Mouse (Mus musculus) hindbrain, embryonic 12.5 days (tissue): ENCODE measurements around the gene Slc22a4. TPM values are rescaled to one million over a fixed set of nuclear protein-coding genes. Genes with fewer than 3 reads are reported as not detected.
"Not testable (repeated sequence)": the region's sequence is repeated elsewhere in the genome, so short reads cannot be mapped to it uniquely, and the experiment has no call there.

Experiments
- ATAC-seq: fragments of 200-750 bp; cut with Nextera tagmentation; 2 replicates; pipeline ENCODE4 v1.8.0; 2017; ENCODE audit warnings: moderate TSS enrichment; ENCODE audit not compliant: low FRiP score
- H3K27ac ChIP-seq: fragments of 300-500 bp; sonication (generic); 2 replicates; pipeline ENCODE4 v1.5.1; 2016; ENCODE audit warnings: mild to moderate bottlenecking
- H3K27me3 ChIP-seq: fragments of 300-500 bp; sonication (generic); 2 replicates; pipeline ENCODE4 v1.6.1; 2016; ENCODE audit warnings: mild to moderate bottlenecking
- H3K36me3 ChIP-seq: fragments of 300-500 bp; sonication (generic); 2 replicates; pipeline ENCODE4 v1.6.1; 2016; ENCODE audit warnings: mild to moderate bottlenecking
- H3K4me1 ChIP-seq: fragments of 300-500 bp; sonication (generic); 2 replicates; pipeline ENCODE4 v1.6.1; 2016
- H3K4me2 ChIP-seq: fragments of 300-500 bp; sonication (generic); replicated peaks from 2 replicates; pipeline ENCODE4 v1.6.1; 2016; ENCODE audit warnings: mild to moderate bottlenecking
- H3K4me3 ChIP-seq: fragments of 300-500 bp; sonication (generic); 2 replicates; pipeline ENCODE4 v1.5.1; 2016; ENCODE audit warnings: mild to moderate bottlenecking
- H3K9ac ChIP-seq: fragments of 300-500 bp; sonication (generic); 2 replicates; pipeline ENCODE4 v1.6.1; 2016; ENCODE audit warnings: mild to moderate bottlenecking, moderate library complexity
- H3K9me3 ChIP-seq: fragments of 300-500 bp; sonication (generic); replicated peaks from 2 replicates; pipeline ENCODE4 v1.6.1; 2016; ENCODE audit warnings: mild to moderate bottlenecking
- WGBS: fragments of 180-500 bp; shearing (Covaris S2); methylation state at CpG from one replicate; pipeline ENCODE4 v1.1.7; 2016; 5-methylcytosine and 5-hydroxymethylcytosine counted together
- polyA plus RNA-seq: library from polyadenylated mRNA; unstranded; fragments of >200 nt; fragmentation: Nextera tagmentation; extraction: Ambion mirVana; gene quantifications from 2 replicates; pipeline ENCODE4 v1.2.1, GENCODE M21; 2016

Gene Slc22a4
- polyA plus RNA-seq, 1 experiment from 2014 or later: 1.3 TPM

- 77% methylated on average over 4 of the region's 4 CpGs for WGBS
- Histone ChIP-seq H3K36me3 (no peaks in the 10 kb centered on the region), H3K4me2 (no peak overlapping the region), H3K9ac (no peak overlapping the region), H3K27me3 (no peaks in the 10 kb centered on the region), H3K27ac (no peak overlapping the region), H3K9me3 (no peaks in the 10 kb centered on the region), H3K4me1 (no peaks in the 10 kb centered on the region), H3K4me3 (no peak overlapping the region)
- ATAC-seq: no peak
Observed at GRCm38 (mm10) chr11:54017596-54017995, 10.3 kb downstream of the Slc22a4 start.

- Histone ChIP-seq H3K4me3 (no peak overlapping the region), H3K27ac (no peak overlapping the region), H3K4me2 (no peak overlapping the region), H3K27me3 (no peaks in the 10 kb centered on the region), H3K36me3 (no peaks in the 10 kb centered on the region), H3K9ac (no peak overlapping the region), H3K4me1 (no peaks in the 10 kb centered on the region), H3K9me3 (no peaks in the 10 kb centered on the region)
- ATAC-seq: no peak
- 78% methylated on average over 8 of the region's 8 CpGs for WGBS
Observed at GRCm38 (mm10) chr11:54016051-54016450, 11.8 kb downstream of the Slc22a4 start.

GRCm38 (mm10) chr11:54012961-54013360, 14.9 kb downstream of the Slc22a4 start:
- Histone ChIP-seq H3K9ac (no peak overlapping the region), H3K27ac (no peak overlapping the region), H3K27me3 (no peaks in the 10 kb centered on the region), H3K4me1 (no peaks in the 10 kb centered on the region), H3K36me3 (no peaks in the 10 kb centered on the region), H3K9me3 (no peaks in the 10 kb centered on the region), H3K4me2 (no peak overlapping the region), H3K4me3 (no peak overlapping the region)
- no peak for ATAC-seq
- 82% methylated on average over 5 of the region's 5 CpGs for WGBS

GRCm38 (mm10) chr11:54011255-54011654, 16.6 kb downstream of the Slc22a4 start:
- WGBS: 91% methylated on average over 2 of the region's 2 CpGs
- Histone ChIP-seq H3K9ac (no peak overlapping the region), H3K9me3 (no peaks in the 10 kb centered on the region), H3K4me3 (no peak overlapping the region), H3K27ac (no peak overlapping the region), H3K27me3 (no peaks in the 10 kb centered on the region), H3K4me1 (no peaks in the 10 kb centered on the region), H3K4me2 (no peak overlapping the region), H3K36me3 (no peaks in the 10 kb centered on the region)
- ATAC-seq: no peak

DNA sequence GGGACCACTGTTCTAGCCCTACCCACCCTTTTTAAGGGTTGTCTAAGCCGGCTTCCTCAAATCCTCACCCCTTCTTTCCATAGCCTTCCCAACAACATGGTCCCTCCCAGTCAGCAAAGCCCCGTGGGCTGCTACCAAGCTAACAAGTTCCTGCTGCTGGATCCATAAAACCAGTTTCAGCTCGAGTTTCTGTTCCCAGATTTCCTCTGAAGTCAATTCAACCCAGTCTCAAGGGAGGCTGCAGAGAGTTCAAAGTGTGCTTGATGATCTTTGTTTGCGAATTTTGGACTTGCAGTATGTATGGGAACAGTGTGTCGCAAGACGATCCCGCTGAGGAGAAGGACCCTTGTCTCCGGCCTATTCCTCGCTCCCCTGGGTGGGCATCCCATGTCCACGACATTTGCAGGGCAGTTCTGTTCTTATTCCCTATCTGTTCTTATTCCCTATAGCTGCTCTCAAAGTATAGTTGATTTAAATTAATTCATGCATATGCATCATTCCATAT, 19.4 kb downstream of the Slc22a4 start:
- Histone ChIP-seq H3K4me3 (no peak overlapping the region), H3K36me3 (no peaks in the 10 kb centered on the region), H3K9me3 (no peaks in the 10 kb centered on the region), H3K4me2 (no peak overlapping the region), H3K9ac (no peak overlapping the region), H3K4me1 (no peaks in the 10 kb centered on the region), H3K27ac (no peak overlapping the region), H3K27me3 (no peaks in the 10 kb centered on the region)
- ATAC-seq: no peak
- WGBS: 75% methylated on average over 10 of the region's 10 CpGs

- no peak overlapping the region for H3K4me2 ChIP-seq
- H3K9me3 ChIP-seq: no peaks in the 10 kb centered on the region
- 86% methylated on average over 11 of the region's 11 CpGs for WGBS
- no peaks in the 10 kb centered on the region for H3K36me3 ChIP-seq
- 0 out of 2 replicates have a peak, but pooled peaks cover 2% of the 10 kb centered on the region for H3K4me1 ChIP-seq
- no peak for ATAC-seq
- H3K27ac ChIP-seq: no peak overlapping the region
- no peak overlapping the region for H3K4me3 ChIP-seq
- no peak overlapping the region for H3K9ac ChIP-seq
- no peaks in the 10 kb centered on the region for H3K27me3 ChIP-seq
Observed at GRCm38 (mm10) chr11:54007717-54008116, 20.2 kb downstream of the Slc22a4 start.

GRCm38 (mm10) chr11:54006901-54007300, 21.0 kb downstream of the Slc22a4 start:
- no peak overlapping the region for H3K27ac ChIP-seq
- H3K4me3 ChIP-seq: no peak overlapping the region
- no peak for ATAC-seq
- WGBS: 85% methylated on average over 4 of the region's 4 CpGs
- peaks cover 6% of the 10 kb centered on the region; the same call in 1 of the 2 replicates for H3K4me1 ChIP-seq
- H3K36me3 ChIP-seq: no peaks in the 10 kb centered on the region
- H3K27me3 ChIP-seq: no peaks in the 10 kb centered on the region
- no peak overlapping the region for H3K4me2 ChIP-seq
- no peak overlapping the region for H3K9ac ChIP-seq
- no peaks in the 10 kb centered on the region for H3K9me3 ChIP-seq

GRCm38 (mm10) chr11:54006362-54006761, 21.5 kb downstream of the Slc22a4 start:
- H3K4me3 ChIP-seq, H3K4me2 ChIP-seq, H3K9ac ChIP-seq, H3K27me3 ChIP-seq, ATAC-seq, H3K36me3 ChIP-seq, H3K4me1 ChIP-seq, H3K27ac ChIP-seq, H3K9me3 ChIP-seq: not testable (repeated sequence)
- WGBS: 83% methylated on average over 5 of the region's 5 CpGs

GRCm38 (mm10) chr11:54004734-54005133, 23.2 kb downstream of the Slc22a4 start:
- H3K9ac ChIP-seq: no peak overlapping the region
- 82% methylated on average over 3 of the region's 3 CpGs for WGBS
- H3K27me3 ChIP-seq: no peaks in the 10 kb centered on the region
- H3K4me3 ChIP-seq: no peak overlapping the region
- H3K27ac ChIP-seq: no peak overlapping the region
- peaks cover 6% of the 10 kb centered on the region; the same call in 1 of the 2 replicates for H3K4me1 ChIP-seq
- no peak for ATAC-seq
- no peaks in the 10 kb centered on the region for H3K9me3 ChIP-seq
- H3K4me2 ChIP-seq: no peak overlapping the region
- no peaks in the 10 kb centered on the region for H3K36me3 ChIP-seq

DNA sequence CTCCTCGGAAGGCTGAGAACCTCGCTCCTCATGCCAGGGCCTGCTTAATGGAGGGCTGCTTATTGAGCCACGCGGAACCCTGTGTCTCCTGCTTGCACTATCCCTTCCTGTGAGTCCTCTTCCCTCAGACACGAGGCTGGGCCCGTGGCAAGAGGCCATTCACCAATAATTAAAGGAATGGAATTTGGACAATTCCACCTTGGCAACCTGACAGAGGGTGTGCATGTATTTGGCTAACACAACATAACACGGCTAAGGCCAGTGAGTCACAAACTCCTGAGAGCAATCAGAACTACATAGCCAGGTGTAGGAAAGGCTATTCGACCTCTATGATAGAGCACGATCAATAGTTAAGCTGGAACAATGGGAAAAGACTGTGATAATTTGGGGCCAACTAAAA, 23.7 kb downstream of the Slc22a4 start:
- Histone ChIP-seq H3K9ac (no peak overlapping the region), H3K27me3 (no peaks in the 10 kb centered on the region), H3K4me1 (peaks cover 6% of the 10 kb centered on the region; the same call in 1 of the 2 replicates), H3K36me3 (no peaks in the 10 kb centered on the region), H3K27ac (no peak overlapping the region), H3K4me2 (no peak overlapping the region), H3K4me3 (no peak overlapping the region), H3K9me3 (no peaks in the 10 kb centered on the region)
- WGBS: 87% methylated on average over 9 of the region's 9 CpGs
- ATAC-seq: no peak

DNA sequence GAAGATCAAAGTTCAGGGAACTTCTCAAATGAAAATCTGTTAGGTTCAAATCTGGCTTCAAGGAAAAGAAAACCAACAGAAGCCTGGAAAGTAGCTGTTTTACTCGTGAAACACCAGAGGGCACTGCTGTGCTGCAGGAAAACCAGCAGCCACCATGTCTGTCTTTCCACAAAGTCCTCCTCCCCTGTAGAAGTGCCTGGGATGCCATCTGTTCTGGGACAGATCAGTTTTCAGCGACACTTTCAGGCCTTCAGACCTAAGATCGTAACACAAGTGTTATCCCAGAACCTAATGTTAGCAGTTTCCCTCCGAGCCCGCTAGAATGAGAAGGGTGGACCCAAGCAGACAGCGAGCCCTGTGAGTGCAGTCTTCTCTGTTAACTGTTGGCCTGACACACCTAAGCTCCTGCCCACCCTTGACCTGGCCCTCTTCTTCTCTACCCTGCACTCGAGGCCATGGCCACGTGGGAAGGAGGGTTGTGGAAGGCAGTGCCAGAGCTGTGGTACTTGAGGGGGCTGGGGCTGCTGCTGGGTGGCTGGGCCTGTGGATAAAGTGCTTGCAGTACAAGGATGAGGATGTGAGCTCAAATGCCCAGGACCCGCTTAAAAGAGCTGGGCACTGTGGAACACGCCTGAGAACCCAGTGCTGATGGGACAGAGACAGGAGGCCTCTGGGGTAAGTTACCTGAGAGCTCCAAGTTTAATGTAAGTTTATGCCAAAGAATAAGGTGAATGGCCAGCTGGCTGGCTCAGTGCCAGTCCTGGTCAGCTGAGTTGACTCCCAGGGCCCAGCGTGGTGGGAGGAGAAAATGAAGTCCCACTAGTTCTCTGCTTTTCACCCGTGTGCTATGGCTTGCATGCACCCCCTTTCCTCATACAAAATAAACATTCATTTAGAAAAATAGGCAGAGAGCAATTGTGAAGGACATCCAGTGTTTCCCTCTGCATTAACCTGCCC, 24.9 kb downstream of the Slc22a4 start:
- 49% methylated on average over 12 of the region's 12 CpGs for WGBS
- not testable (repeated sequence) for H3K4me1 ChIP-seq, ATAC-seq, H3K4me2 ChIP-seq, H3K27me3 ChIP-seq, H3K9me3 ChIP-seq, H3K4me3 ChIP-seq, H3K9ac ChIP-seq, H3K27ac ChIP-seq, H3K36me3 ChIP-seq

- Histone ChIP-seq H3K4me3 (no peak overlapping the region), H3K9me3 (no peaks in the 10 kb centered on the region), H3K9ac (no peak overlapping the region), H3K4me1 (peaks cover 6% of the 10 kb centered on the region; the same call in 1 of the 2 replicates), H3K36me3 (no peaks in the 10 kb centered on the region), H3K27me3 (no peaks in the 10 kb centered on the region), H3K4me2 (no peak overlapping the region), H3K27ac (no peak overlapping the region)
- 8% methylated on average over 5 of the region's 5 CpGs for whole genome bisulfite sequencing
- ATAC-seq: no peak
Observed at GRCm38 (mm10) chr11:54002147-54002760, 25.6 kb downstream of the Slc22a4 start.
